Mouse (Mus musculus) retina, postnatal 7 days (tissue): ENCODE data around the gene Olfr132.
"Not testable (repeated sequence)": the region's sequence is repeated elsewhere in the genome, so short reads cannot be mapped to it uniquely, and the experiment has no call there.

Experiments
- DNase-seq: peaks from one replicate; pipeline ENCODE4 v3.0.0-alpha.2; 2012; ENCODE audit warnings: low read depth, low spot score

The Olfr132 gene

GRCm38 (mm10) chr17:38134426-38134825 is at the start of gene Olfr132:
Gene Olfr132, minus strand, starts transcription at chr17:38134526.
- DNase-seq: no peak

DNA sequence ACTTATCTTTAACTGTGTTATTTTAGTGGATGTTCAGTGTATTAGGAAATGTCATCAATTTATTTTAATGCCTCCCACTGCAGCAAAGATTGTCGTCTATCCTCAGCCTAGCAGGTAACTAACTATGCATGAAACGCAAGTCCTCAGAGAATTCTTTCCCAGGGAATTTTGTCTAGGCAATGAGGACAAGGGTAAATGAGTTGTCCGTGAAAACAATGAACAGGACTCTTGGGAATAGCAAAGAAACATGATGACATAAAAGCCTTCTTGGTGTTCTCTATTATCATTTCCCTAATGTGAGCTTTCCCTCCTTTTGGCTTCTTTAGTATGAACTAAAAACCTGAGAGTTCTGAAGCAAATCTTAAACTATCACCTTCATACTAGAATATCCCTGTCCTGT is 36.8 kb upstream of the Olfr132 start, which contains the start of gene Olfr134:
Gene Olfr134, plus strand, starts transcription at position 301 of the 400 bp plus-strand sequence.
- DNase-seq: no peak

- DNase-seq: no peak
These were observed 10.7 kb upstream of the Olfr132 start, which contains the start of gene Olfr133 for GRCm38 (mm10) chr17:38144981-38145380. Gene Olfr133, plus strand, starts transcription at chr17:38145281.

GRCm38 (mm10) chr17:38125371-38125770 is 9.0 kb downstream of the Olfr132 start:
- not testable (repeated sequence) for DNase-seq

GRCm38 (mm10) chr17:38124199-38124598 is 10.1 kb downstream of the Olfr132 start:
- not testable (repeated sequence) for DNase-seq

DNA sequence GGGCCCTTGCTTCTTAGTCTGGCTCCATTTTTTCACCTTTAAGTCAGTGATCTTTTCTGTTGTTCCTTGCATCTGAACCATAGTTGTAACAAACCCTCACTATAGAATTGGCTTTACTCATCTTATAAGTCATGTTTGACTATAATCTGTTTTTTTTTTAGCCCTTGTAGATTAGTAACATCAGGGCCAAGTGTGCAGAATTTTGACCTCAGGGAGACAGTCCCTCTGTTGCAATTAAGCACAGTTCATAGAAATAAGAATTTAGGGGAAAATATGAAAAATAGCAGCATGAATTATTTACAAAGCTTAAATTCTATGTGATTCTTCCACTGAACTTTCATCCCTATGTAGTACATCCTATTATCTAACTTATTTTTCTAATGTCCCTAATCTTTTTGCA is 45.7 kb downstream of the Olfr132 start, which contains the start of gene Olfr131:
Gene Olfr131, minus strand, starts transcription at position 101 of the 400 bp plus-strand sequence.
- DNase-seq: no peak

DNA sequence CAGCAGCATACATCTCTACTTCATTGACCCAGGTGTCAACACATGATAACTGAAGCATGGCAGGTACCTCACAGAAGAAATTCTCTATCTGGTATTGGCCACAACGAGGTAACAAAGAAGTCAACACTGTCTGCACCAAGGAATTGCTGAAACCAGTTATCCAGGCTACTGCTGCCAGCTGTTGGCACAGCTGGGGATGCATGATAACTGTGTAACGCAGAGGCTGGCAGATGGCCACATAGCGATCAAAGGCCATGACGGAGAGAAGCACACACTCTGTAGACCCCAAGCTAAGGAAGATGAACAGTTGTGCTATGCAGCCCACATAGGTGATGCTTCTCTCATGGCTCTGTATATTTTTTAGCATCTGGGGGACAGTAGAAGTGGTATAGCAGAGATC is 52.0 kb downstream of the Olfr132 start:
- no peak for DNase-seq
